Mouse (Mus musculus): Measurements from ENCODE around the gene Nosip. TPM values are rescaled to one million over a fixed set of nuclear protein-coding genes. Genes with fewer than 3 reads are reported as not detected.

The Nosip gene
- polyA plus RNA-seq, 1 experiment from 2014 or later = 49.5 TPM

- peak; percentile 68 for ATAC-seq
Measured at GRCm38 (mm10) chr7:45053117-45053930, 8.9 kb upstream of the Nosip start.

DNA sequence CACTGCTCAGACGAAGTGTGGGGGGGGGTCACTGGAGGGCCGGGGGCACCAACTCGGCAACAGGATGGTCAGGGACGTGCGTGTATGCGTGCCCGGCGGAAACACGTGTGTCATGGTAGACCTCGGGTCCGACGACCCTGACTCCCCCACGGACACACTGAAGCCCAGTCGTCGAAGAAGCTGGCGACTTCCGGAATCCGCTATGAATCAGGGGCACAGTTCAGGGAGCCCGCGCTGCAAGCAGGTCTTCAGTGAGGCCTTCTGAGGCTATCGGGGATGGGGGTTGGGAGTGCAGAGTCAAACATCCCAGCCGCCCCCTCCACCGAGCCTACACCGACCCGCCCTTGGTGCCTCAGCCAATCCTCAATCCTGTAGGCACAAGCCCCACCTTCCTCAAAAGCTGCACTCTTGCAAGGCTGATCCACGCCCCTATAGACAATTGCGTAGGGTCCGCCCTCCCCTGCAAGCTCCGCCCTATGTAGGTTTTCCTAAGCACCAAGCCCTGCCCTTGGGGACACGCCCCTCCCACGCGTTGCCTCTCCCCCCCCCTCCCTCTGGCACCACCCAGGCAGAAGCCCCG is 8.2 kb upstream of the Nosip start:
- H3K4me3 ChIP-seq (replicated peaks) = peak overlapping the region; percentile 78
- WGBS = 0% methylated on average over 33 of the region's 33 CpGs
- peak overlapping the region; percentile 100 for H3K27ac ChIP-seq
- H3K27me3 ChIP-seq (replicated peaks) = no peaks in the 10 kb centered on the region
- peak overlapping the region; percentile 68 for H3K9ac ChIP-seq
- no peaks in the 10 kb centered on the region for H3K9me3 ChIP-seq
- H3K4me1 ChIP-seq (replicated peaks) = peaks cover 19% of the 10 kb centered on the region
- ATAC-seq = peak; percentile 95
- H3K4me2 ChIP-seq (replicated peaks) = peak overlapping the region; percentile 95
- peaks cover 14% of the 10 kb centered on the region for H3K36me3 ChIP-seq

More at GRCm38 (mm10) chr7:45053117-45053930, 8.9 kb upstream of the Nosip start:
- Histone ChIP-seq H3K27me3 (replicated peaks) (no peaks in the 10 kb centered on the region), H3K4me1 (replicated peaks) (peaks cover 19% of the 10 kb centered on the region), H3K4me2 (replicated peaks) (peak overlapping the region; percentile 95), H3K4me3 (replicated peaks) (peak overlapping the region; percentile 78), H3K9me3 (no peaks in the 10 kb centered on the region), H3K36me3 (peaks cover 21% of the 10 kb centered on the region), H3K9ac (peak overlapping the region; percentile 90), H3K27ac (peak overlapping the region; percentile 100)
- WGBS = under 1% methylated on average over 41 of the region's 59 CpGs

DNA sequence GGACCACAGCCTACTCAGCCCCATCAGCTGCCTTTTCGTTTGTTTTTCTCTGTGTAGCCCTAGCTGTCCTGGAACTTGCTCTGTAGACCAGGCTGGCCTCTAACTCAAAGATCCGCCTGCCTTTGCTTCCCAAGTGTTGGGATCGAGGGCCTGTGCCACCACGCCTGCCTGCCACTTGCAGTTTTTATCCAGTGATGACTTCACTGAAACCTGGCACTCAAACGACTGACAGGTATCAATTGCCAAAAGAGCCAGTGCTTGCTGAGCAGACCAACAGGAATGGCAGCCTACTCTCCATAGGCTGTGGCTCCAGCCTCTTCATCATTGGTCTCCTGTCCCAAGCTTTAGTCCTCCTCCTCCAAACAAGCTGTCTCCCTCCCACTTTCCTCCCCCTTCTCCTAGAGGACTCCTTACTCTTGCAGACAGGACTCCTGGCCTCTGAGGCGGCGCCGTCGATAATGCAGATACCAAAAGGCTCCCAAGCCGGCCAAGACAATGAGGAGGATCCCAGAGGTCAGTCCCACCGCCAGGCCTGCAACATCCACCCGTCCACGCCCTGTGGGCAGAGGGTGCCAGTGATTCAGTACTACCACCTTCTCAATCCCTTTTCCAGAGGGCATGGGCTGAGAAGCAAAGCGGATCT is 5.8 kb upstream of the Nosip start:
- Histone ChIP-seq H3K4me2 (replicated peaks) (no peak overlapping the region), H3K27ac (no peak overlapping the region), H3K4me3 (replicated peaks) (no peak overlapping the region), H3K4me1 (replicated peaks) (peaks cover 12% of the 10 kb centered on the region), H3K36me3 (no peaks in the 10 kb centered on the region), H3K27me3 (replicated peaks) (no peaks in the 10 kb centered on the region), H3K9me3 (no peaks in the 10 kb centered on the region), H3K9ac (no peak overlapping the region)
- 74% methylated on average over 14 of the region's 14 CpGs for whole genome bisulfite sequencing
- no peak for ATAC-seq

DNA sequence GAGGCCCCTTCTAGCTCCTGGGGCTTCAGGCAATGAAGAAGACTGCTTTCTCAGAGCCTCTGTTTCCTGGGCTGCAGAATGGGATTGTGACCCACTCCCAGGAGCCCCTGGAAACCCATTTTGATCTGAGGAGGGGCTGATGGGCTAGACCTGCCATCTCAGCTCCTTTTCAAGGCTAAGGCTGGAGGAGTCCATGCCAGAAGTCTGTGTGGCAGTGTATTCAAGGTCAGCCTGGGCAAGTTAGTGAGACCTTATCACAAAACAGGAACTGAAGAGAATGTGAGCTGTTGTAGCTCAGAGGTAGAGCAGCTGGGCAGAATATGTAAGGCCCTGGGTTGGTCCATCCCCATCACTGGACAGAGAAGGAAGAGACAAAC is 5.3 kb upstream of the Nosip start:
- H3K9me3 ChIP-seq = no peaks in the 10 kb centered on the region
- no peak overlapping the region for H3K9ac ChIP-seq
- no peak overlapping the region for H3K27ac ChIP-seq
- H3K4me3 ChIP-seq (replicated peaks) = no peak overlapping the region
- H3K36me3 ChIP-seq = no peaks in the 10 kb centered on the region
- no peaks in the 10 kb centered on the region for H3K27me3 ChIP-seq (replicated peaks)
- ATAC-seq = no peak
- H3K4me1 ChIP-seq (replicated peaks) = peaks cover 11% of the 10 kb centered on the region
- no peak overlapping the region for H3K4me2 ChIP-seq (replicated peaks)

DNA sequence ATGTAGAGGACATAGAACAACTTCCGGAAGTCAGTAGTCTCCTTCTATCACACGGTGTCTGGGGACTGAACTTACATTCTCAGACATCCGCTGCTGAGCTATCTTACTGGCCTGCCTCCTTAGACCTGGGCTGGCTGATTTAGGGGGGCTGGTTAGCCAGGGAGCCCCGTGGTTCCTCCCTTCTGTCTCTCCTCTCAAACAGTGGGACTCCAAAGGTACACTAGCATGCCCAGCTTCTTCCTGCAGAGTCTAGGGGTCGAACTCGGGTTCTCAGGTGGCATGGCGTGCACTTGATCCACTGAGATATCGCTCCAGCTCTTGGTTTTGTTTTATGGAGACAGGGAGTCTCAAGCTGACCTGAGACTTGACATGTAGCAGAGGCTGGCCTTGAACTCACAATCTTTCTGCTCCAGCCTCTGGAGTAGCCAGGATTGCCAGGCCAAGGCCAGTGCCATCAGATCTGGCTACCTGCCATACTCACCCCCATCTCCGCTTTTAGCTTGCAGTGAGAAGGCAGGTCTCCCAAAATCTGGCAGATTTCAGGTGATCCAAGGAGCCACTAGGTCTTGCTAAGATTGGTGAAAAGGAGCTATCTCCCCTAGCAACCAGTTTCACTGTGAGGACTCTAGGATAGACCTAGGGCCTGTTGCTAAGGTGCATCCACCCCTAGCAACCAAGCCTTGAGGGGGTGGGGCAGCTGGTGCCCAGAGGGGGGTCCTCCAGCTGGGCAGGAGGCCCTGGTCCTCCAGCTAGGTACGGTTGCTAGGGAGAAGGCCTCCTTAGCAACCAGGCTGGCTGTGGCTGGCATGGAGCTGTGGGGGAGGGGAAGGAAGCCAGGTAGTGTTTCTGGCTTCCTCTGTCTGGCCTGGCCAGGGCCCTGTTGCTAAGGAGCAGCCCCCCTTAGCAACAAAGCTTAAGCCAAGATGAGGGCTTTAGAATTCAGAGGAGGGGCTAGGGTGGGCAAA is 3.3 kb upstream of the Nosip start:
- H3K27ac ChIP-seq = no peak overlapping the region
- no peaks in the 10 kb centered on the region for H3K9me3 ChIP-seq
- H3K9ac ChIP-seq = no peak overlapping the region
- peaks cover 10% of the 10 kb centered on the region for H3K4me1 ChIP-seq (replicated peaks)
- H3K4me2 ChIP-seq (replicated peaks) = no peak overlapping the region
- no peak overlapping the region for H3K4me3 ChIP-seq (replicated peaks)
- ATAC-seq = no peak
- no peaks in the 10 kb centered on the region for H3K27me3 ChIP-seq (replicated peaks)
- 77% methylated on average over 10 of the region's 10 CpGs for WGBS
- H3K36me3 ChIP-seq = no peaks in the 10 kb centered on the region

DNA sequence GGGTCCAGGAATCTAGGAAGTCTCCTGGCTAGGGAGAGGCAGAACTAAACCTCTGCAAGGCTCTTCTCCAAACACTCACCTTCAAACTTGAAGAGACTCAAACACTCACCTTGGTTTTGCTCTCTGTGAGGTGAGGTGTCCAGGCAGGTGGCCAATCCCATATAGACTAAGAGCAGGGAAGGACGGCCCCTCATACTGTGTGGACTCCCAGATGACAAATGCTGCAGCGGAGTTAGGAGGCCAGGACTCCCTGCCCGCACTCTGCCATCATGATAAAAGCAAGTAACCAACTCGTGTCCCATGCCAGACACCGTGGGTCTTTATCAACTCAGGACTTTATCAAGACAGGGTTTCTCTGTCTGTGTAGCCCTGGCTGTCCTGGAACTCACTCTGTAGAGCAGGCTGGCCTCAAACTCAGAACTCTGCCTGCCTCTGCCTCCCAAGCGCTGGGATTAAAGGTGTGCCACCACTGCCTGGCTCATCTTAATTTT is 1.6 kb upstream of the Nosip start:
- Histone ChIP-seq H3K9me3 (no peaks in the 10 kb centered on the region), H3K27ac (0 out of 2 replicates have a peak overlapping the region, but pooled peaks have one; percentile 6), H3K4me3 (replicated peaks) (peak overlapping the region; percentile 72), H3K9ac (peak overlapping the region; percentile 55; the same call in 1 of the 2 replicates), H3K4me2 (replicated peaks) (peak overlapping the region; percentile 61), H3K27me3 (replicated peaks) (no peaks in the 10 kb centered on the region), H3K36me3 (no peaks in the 10 kb centered on the region), H3K4me1 (replicated peaks) (peaks cover 10% of the 10 kb centered on the region)
- ATAC-seq = no peak
- 76% methylated on average over 6 of the region's 6 CpGs for WGBS

DNA sequence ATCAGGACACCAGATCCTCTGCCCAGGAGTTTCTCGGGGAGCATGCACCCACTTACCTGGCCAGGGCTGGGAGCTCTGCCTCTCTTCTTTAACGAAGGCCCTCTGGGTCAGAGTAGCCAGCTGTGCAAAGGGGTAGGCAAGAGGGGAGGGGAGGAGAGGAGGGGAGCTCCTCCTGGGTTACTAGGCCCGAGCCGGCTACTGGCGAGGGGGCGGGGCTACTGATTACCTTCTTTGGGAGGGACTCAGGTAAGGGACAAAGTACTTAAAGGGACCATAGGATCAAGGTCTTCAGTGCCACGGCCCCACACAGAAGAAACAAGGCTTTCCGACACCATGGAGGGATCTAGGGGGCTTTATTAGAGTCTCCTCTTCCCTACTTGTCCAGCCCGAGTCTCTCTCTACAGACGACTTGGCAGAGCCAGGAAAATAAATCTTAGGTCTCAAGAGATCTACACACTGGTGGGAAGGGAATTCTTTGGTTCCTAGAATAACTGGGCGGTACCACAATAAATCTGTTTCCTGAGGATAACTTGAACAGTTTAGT is 625 bp upstream of the Nosip start:
- H3K4me1 ChIP-seq (replicated peaks) = peaks cover 10% of the 10 kb centered on the region
- WGBS = 11% methylated on average over 11 of the region's 11 CpGs
- peak overlapping the region; percentile 72 for H3K4me3 ChIP-seq (replicated peaks)
- no peaks in the 10 kb centered on the region for H3K36me3 ChIP-seq
- H3K27ac ChIP-seq = peak overlapping the region; percentile 93
- H3K9me3 ChIP-seq = no peaks in the 10 kb centered on the region
- no peaks in the 10 kb centered on the region for H3K27me3 ChIP-seq (replicated peaks)
- H3K9ac ChIP-seq = peak overlapping the region; percentile 55
- peak overlapping the region; percentile 61 for H3K4me2 ChIP-seq (replicated peaks)
- ATAC-seq = peak; percentile 77

DNA sequence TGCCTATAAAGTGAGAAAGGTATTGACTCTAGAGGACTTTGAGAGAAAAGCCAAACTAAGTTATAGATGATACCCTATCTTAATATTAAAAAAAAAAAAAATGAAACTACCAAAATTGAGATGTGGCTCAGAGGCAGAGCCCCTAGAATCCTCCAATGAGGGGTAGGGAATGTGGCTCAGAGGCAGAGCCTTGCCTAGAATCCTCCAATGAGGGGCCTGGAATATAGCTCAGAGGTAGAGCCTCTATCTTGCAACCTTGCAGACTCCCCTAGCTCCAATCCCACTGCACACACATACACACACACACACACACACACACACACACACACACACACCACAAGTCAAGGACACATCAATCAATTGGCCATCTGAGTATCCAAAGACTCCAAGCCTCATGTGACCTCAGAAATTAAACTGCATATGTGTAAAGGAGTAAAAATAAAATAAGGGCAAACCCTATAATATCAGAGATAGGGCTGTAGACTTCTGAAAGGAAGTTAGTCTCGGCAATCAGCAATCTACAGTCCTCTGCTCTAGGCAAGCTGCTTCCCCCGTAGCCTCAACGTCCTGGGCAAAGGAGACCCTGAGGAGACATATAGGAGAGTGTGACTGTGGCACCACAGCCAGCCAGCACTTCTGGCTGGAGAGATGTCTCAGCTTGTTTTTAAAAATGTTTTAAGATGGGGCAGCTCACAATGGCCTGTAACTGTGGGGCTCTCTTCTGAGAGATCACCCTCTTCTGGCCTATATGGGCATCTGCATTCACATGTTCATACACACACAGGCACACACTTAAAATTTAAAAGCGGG is 5.2 kb downstream of the Nosip start:
- Histone ChIP-seq H3K9me3 (no peaks in the 10 kb centered on the region), H3K27me3 (replicated peaks) (no peaks in the 10 kb centered on the region), H3K27ac (no peak overlapping the region), H3K9ac (no peak overlapping the region), H3K4me2 (replicated peaks) (no peak overlapping the region), H3K4me3 (replicated peaks) (no peak overlapping the region), H3K4me1 (replicated peaks) (peaks cover 5% of the 10 kb centered on the region), H3K36me3 (no peaks in the 10 kb centered on the region)
- WGBS = 82% methylated on average over 4 of the region's 4 CpGs
- ATAC-seq = 0 out of 2 replicates have a peak, but pooled peaks have one; percentile 9

DNA sequence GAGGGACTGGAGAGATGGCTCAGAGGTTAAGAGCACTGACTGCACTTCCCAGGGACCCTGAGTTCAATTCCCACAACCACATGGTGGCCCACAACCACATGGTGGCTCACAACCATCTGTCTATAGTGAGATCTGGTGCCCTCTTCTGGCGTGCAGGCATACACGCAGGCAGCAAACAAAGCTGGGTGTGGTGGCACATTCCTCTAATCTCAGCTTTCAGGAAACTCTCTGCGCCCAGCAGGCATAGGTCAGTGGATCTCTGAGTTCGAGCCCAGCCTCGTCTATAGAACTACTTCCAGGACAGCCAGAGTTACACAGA is 5.7 kb downstream of the Nosip start:
- ATAC-seq = peak; percentile 39; the same call in 1 of the 2 replicates
- WGBS = 26% methylated on average over 5 of the region's 5 CpGs

DNA sequence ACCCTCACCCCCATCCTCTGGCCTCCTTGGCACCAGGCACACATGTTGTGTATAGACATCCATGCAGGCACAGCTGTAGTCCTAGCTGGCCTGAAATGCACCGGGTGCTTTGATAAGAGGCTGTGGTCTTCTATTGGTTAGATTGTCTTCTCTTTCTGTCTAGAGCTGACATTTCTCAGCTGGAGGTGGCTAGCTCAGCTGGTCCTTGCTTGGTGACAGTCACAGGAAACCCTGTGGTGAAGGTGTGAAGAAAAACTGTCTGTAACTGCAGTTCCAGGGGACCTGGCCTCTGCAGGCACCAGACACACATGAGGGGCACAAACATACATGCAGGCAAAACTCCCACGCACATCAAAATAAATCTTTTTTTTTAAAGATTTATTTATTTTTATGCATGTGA is 7.4 kb downstream of the Nosip start:
- Histone ChIP-seq H3K4me2 (replicated peaks) (no peak overlapping the region), H3K4me1 (replicated peaks) (no peaks in the 10 kb centered on the region; the same call in 1 of the 2 replicates), H3K9ac (no peak overlapping the region), H3K27me3 (replicated peaks) (no peaks in the 10 kb centered on the region), H3K9me3 (no peaks in the 10 kb centered on the region), H3K4me3 (replicated peaks) (no peak overlapping the region), H3K36me3 (no peaks in the 10 kb centered on the region), H3K27ac (no peak overlapping the region)
- no peak for ATAC-seq
- 84% methylated on average over 2 of the region's 2 CpGs for WGBS

More for the DNA sequence above, 5.7 kb downstream of the Nosip start:
- H3K9me3 ChIP-seq = no peaks in the 10 kb centered on the region
- no peaks in the 10 kb centered on the region for H3K36me3 ChIP-seq
- H3K27ac ChIP-seq = no peak overlapping the region
- H3K9ac ChIP-seq = no peak overlapping the region
- H3K4me2 ChIP-seq (replicated peaks) = no peak overlapping the region
- H3K4me3 ChIP-seq (replicated peaks) = no peak overlapping the region
- peaks cover 5% of the 10 kb centered on the region for H3K4me1 ChIP-seq (replicated peaks)
- H3K27me3 ChIP-seq (replicated peaks) = no peaks in the 10 kb centered on the region

- Histone ChIP-seq H3K27me3 (replicated peaks) (no peaks in the 10 kb centered on the region), H3K4me1 (replicated peaks) (no peaks in the 10 kb centered on the region), H3K4me3 (replicated peaks) (no peak overlapping the region), H3K9ac (no peak overlapping the region), H3K9me3 (no peaks in the 10 kb centered on the region), H3K36me3 (peaks cover 17% of the 10 kb centered on the region), H3K27ac (no peak overlapping the region), H3K4me2 (replicated peaks) (no peak overlapping the region)
- ATAC-seq = no peak
- 81% methylated on average over 2 of the region's 2 CpGs for WGBS
Measured at GRCm38 (mm10) chr7:45072230-45072629, 10.0 kb downstream of the Nosip start.

Measured in intestine, embryonic 15.5 days (tissue).